Mouse (Mus musculus) inflammation-experienced regulatory T-cells (primary cell): ENCODE data around the gene Spp2. TPM values are rescaled to one million over a fixed set of nuclear protein-coding genes. Genes with fewer than 3 reads are reported as not detected.

ENCODE experiments used
- polyA plus RNA-seq, 2 experiments: library from polyadenylated mRNA; unstranded; fragments of 100-300 nt; shearing (Covaris generic); gene quantifications; one replicate each; pipeline ENCODE4 v1.2.1; 2017

Spp2 gene
- 1 to 10 TPM in 1 of 2 experiments, not detected in 1; 1.1 TPM for polyA plus RNA-seq

GRCm38 (mm10) chr1:88406807-88407198 lies at the start of gene Spp2:
Gene Spp2 (plus strand): TSS chr1:88406961.

Other genes with a start within 250 kb of the Spp2 start
- 1 to 10 TPM in 1 of 2 experiments, not detected in 1; 1.4 TPM for gene Ugt1a5, start 240.9 kb upstream of the Spp2 start, polyA plus RNA-seq
- gene Ugt1a2, start 206.4 kb upstream of the Spp2 start, polyA plus RNA-seq = under 1 TPM; 0.31 to 0.42 TPM
- under 1 TPM; 0.25 to 0.72 TPM for gene Dnajb3, start 201.2 kb upstream of the Spp2 start, polyA plus RNA-seq
- under 1 TPM; 0.11 to 0.93 TPM for gene Ugt1a1, start 195.0 kb upstream of the Spp2 start, polyA plus RNA-seq
- 1 to 10 TPM in 1 of 2 experiments, under 1 TPM in 1; 0.98 to 6.6 TPM for gene Mroh2a, start 180.0 kb upstream of the Spp2 start, polyA plus RNA-seq
- 100 to 1,000 TPM in 1 of 2 experiments, 10 to 100 TPM in 1; 79.0 to 117 TPM for gene Hjurp, start 129.3 kb upstream of the Spp2 start, polyA plus RNA-seq
- under 1 TPM; 0.23 to 0.70 TPM for gene Trpm8, start 129.3 kb upstream of the Spp2 start, polyA plus RNA-seq
- gene Glrp1, start 103.1 kb downstream of the Spp2 start, polyA plus RNA-seq = under 1 TPM; 0.08 to 0.28 TPM